Mouse (Mus musculus): ENCODE measurements around the gene Sik2. TPM values are rescaled to one million over a fixed set of nuclear protein-coding genes. Genes with fewer than 3 reads are reported as not detected.

The Sik2 gene
- polyA plus RNA-seq, 1 experiment from 2014 or later = 15.6 TPM

GRCm38 (mm10) chr9:50877431-50877830 is 131.4 kb downstream of the Sik2 start:
- Histone ChIP-seq H3K27me3 (ENCODE audit: control insufficient read depth, insufficient read depth, low read length) (no peaks in the 10 kb centered on the region), H3K4me3 (ENCODE audit: low read depth, low read length) (no peak overlapping the region), H3K4me2 (no peak overlapping the region), H3K36me3 (ENCODE audit: control insufficient read depth, insufficient read depth, low read length) (peaks cover 34% of the 10 kb centered on the region), H3K4me1 (ENCODE audit: control insufficient read depth, insufficient read depth, low read length) (no peaks in the 10 kb centered on the region), H3K9me3 (replicated peaks; ENCODE audit: control insufficient read depth, low read length) (no peaks in the 10 kb centered on the region), H3K27ac (ENCODE audit: low read depth, low read length) (no peak overlapping the region), H3K9ac (ENCODE audit: low read depth, low read length) (no peak overlapping the region)
- WGBS (ENCODE audit: insufficient replicate concordance) = 66% methylated on average over 3 of the region's 3 CpGs
- no peak for ATAC-seq (replicated peaks; ENCODE audit: insufficient number of reproducible peaks, low FRiP score, low TSS enrichment)

- Histone ChIP-seq H3K4me2 (no peak overlapping the region), H3K36me3 (ENCODE audit: control insufficient read depth, insufficient read depth, low read length) (peaks cover 33% of the 10 kb centered on the region), H3K9me3 (replicated peaks; ENCODE audit: control insufficient read depth, low read length) (no peaks in the 10 kb centered on the region), H3K4me3 (ENCODE audit: low read depth, low read length) (no peak overlapping the region), H3K9ac (ENCODE audit: low read depth, low read length) (no peak overlapping the region), H3K4me1 (ENCODE audit: control insufficient read depth, insufficient read depth, low read length) (no peaks in the 10 kb centered on the region), H3K27me3 (ENCODE audit: control insufficient read depth, insufficient read depth, low read length) (no peaks in the 10 kb centered on the region), H3K27ac (ENCODE audit: low read depth, low read length) (no peak overlapping the region)
- 93% methylated on average over 3 of the region's 3 CpGs for WGBS (ENCODE audit: insufficient replicate concordance)
- no peak for ATAC-seq (replicated peaks; ENCODE audit: insufficient number of reproducible peaks, low FRiP score, low TSS enrichment)
Observed at GRCm38 (mm10) chr9:50876287-50876686, 132.6 kb downstream of the Sik2 start.

GRCm38 (mm10) chr9:50875470-50875869 is 133.4 kb downstream of the Sik2 start:
- H3K4me1 ChIP-seq (ENCODE audit: control insufficient read depth, insufficient read depth, low read length) = no peaks in the 10 kb centered on the region
- peaks cover 37% of the 10 kb centered on the region for H3K36me3 ChIP-seq (ENCODE audit: control insufficient read depth, insufficient read depth, low read length)
- no peaks in the 10 kb centered on the region for H3K27me3 ChIP-seq (ENCODE audit: control insufficient read depth, insufficient read depth, low read length)
- no peak overlapping the region for H3K27ac ChIP-seq (ENCODE audit: low read depth, low read length)
- no peaks in the 10 kb centered on the region for H3K9me3 ChIP-seq (replicated peaks; ENCODE audit: control insufficient read depth, low read length)
- no peak overlapping the region for H3K4me2 ChIP-seq
- H3K4me3 ChIP-seq (ENCODE audit: low read depth, low read length) = no peak overlapping the region
- WGBS (ENCODE audit: insufficient replicate concordance) = 92% methylated on average over 4 of the region's 4 CpGs
- ATAC-seq (replicated peaks; ENCODE audit: insufficient number of reproducible peaks, low FRiP score, low TSS enrichment) = no peak
- H3K9ac ChIP-seq (ENCODE audit: low read depth, low read length) = no peak overlapping the region

- H3K9ac ChIP-seq (ENCODE audit: low read depth, low read length) = no peak overlapping the region
- 89% methylated on average over 6 of the region's 6 CpGs for WGBS (ENCODE audit: insufficient replicate concordance)
Observed at GRCm38 (mm10) chr9:50874031-50874430, 134.8 kb downstream of the Sik2 start.

GRCm38 (mm10) chr9:50873210-50873609 is 135.7 kb downstream of the Sik2 start:
- no peak overlapping the region for H3K27ac ChIP-seq (ENCODE audit: low read depth, low read length)
- H3K36me3 ChIP-seq (ENCODE audit: control insufficient read depth, insufficient read depth, low read length) = peaks cover 24% of the 10 kb centered on the region
- 90% methylated on average over 9 of the region's 9 CpGs for WGBS (ENCODE audit: insufficient replicate concordance)

More at GRCm38 (mm10) chr9:50874031-50874430, 134.8 kb downstream of the Sik2 start:
- Histone ChIP-seq H3K27ac (ENCODE audit: low read depth, low read length) (no peak overlapping the region), H3K27me3 (ENCODE audit: control insufficient read depth, insufficient read depth, low read length) (no peaks in the 10 kb centered on the region), H3K4me2 (no peak overlapping the region), H3K4me3 (ENCODE audit: low read depth, low read length) (no peak overlapping the region), H3K4me1 (ENCODE audit: control insufficient read depth, insufficient read depth, low read length) (no peaks in the 10 kb centered on the region), H3K36me3 (ENCODE audit: control insufficient read depth, insufficient read depth, low read length) (peaks cover 25% of the 10 kb centered on the region), H3K9me3 (replicated peaks; ENCODE audit: control insufficient read depth, low read length) (no peaks in the 10 kb centered on the region)
- ATAC-seq (replicated peaks; ENCODE audit: insufficient number of reproducible peaks, low FRiP score, low TSS enrichment) = no peak

GRCm38 (mm10) chr9:50868182-50868581 is 140.7 kb downstream of the Sik2 start:
- no peaks in the 10 kb centered on the region for H3K27me3 ChIP-seq (ENCODE audit: control insufficient read depth, insufficient read depth, low read length)
- WGBS (ENCODE audit: insufficient replicate concordance) = 84% methylated on average over 2 of the region's 2 CpGs
- no peak overlapping the region for H3K4me2 ChIP-seq
- ATAC-seq (replicated peaks; ENCODE audit: insufficient number of reproducible peaks, low FRiP score, low TSS enrichment) = no peak
- no peak overlapping the region for H3K9ac ChIP-seq (ENCODE audit: low read depth, low read length)
- H3K27ac ChIP-seq (ENCODE audit: low read depth, low read length) = no peak overlapping the region
- no peaks in the 10 kb centered on the region for H3K9me3 ChIP-seq (replicated peaks; ENCODE audit: control insufficient read depth, low read length)
- peaks cover 21% of the 10 kb centered on the region for H3K36me3 ChIP-seq (ENCODE audit: control insufficient read depth, insufficient read depth, low read length)
- peaks cover 3% of the 10 kb centered on the region for H3K4me1 ChIP-seq (ENCODE audit: control insufficient read depth, insufficient read depth, low read length)
- no peak overlapping the region for H3K4me3 ChIP-seq (ENCODE audit: low read depth, low read length)

More at GRCm38 (mm10) chr9:50873210-50873609, 135.7 kb downstream of the Sik2 start:
- Histone ChIP-seq H3K9ac (ENCODE audit: low read depth, low read length) (no peak overlapping the region), H3K4me3 (ENCODE audit: low read depth, low read length) (no peak overlapping the region), H3K27me3 (ENCODE audit: control insufficient read depth, insufficient read depth, low read length) (no peaks in the 10 kb centered on the region), H3K4me2 (no peak overlapping the region), H3K9me3 (replicated peaks; ENCODE audit: control insufficient read depth, low read length) (no peaks in the 10 kb centered on the region), H3K4me1 (ENCODE audit: control insufficient read depth, insufficient read depth, low read length) (no peaks in the 10 kb centered on the region)
- no peak for ATAC-seq (replicated peaks; ENCODE audit: insufficient number of reproducible peaks, low FRiP score, low TSS enrichment)

- no peak overlapping the region for H3K27ac ChIP-seq (ENCODE audit: low read depth, low read length)
- peaks cover 28% of the 10 kb centered on the region for H3K36me3 ChIP-seq (ENCODE audit: control insufficient read depth, insufficient read depth, low read length)
- no peak overlapping the region for H3K9ac ChIP-seq (ENCODE audit: low read depth, low read length)
- H3K4me1 ChIP-seq (ENCODE audit: control insufficient read depth, insufficient read depth, low read length) = peaks cover 3% of the 10 kb centered on the region
- H3K4me2 ChIP-seq = no peak overlapping the region
- ATAC-seq (replicated peaks; ENCODE audit: insufficient number of reproducible peaks, low FRiP score, low TSS enrichment) = no peak
- no peaks in the 10 kb centered on the region for H3K27me3 ChIP-seq (ENCODE audit: control insufficient read depth, insufficient read depth, low read length)
- H3K9me3 ChIP-seq (replicated peaks; ENCODE audit: control insufficient read depth, low read length) = no peaks in the 10 kb centered on the region
- WGBS (ENCODE audit: insufficient replicate concordance) = 97% methylated on average over 6 of the region's 6 CpGs
- no peak overlapping the region for H3K4me3 ChIP-seq (ENCODE audit: low read depth, low read length)
Observed at GRCm38 (mm10) chr9:50867015-50867414, 141.9 kb downstream of the Sik2 start.

- H3K27ac ChIP-seq (ENCODE audit: low read depth, low read length) = no peak overlapping the region
Observed at GRCm38 (mm10) chr9:50865803-50866202, 143.1 kb downstream of the Sik2 start.

GRCm38 (mm10) chr9:50864877-50865276 is 144.0 kb downstream of the Sik2 start:
- H3K27ac ChIP-seq (ENCODE audit: low read depth, low read length) = peak overlapping the region; percentile 46
- ATAC-seq (replicated peaks; ENCODE audit: insufficient number of reproducible peaks, low FRiP score, low TSS enrichment) = no peak
- peaks cover 32% of the 10 kb centered on the region for H3K36me3 ChIP-seq (ENCODE audit: control insufficient read depth, insufficient read depth, low read length)
- 51% methylated on average over 5 of the region's 5 CpGs for WGBS (ENCODE audit: insufficient replicate concordance)
- H3K4me3 ChIP-seq (ENCODE audit: low read depth, low read length) = no peak overlapping the region
- H3K27me3 ChIP-seq (ENCODE audit: control insufficient read depth, insufficient read depth, low read length) = no peaks in the 10 kb centered on the region
- H3K9me3 ChIP-seq (replicated peaks; ENCODE audit: control insufficient read depth, low read length) = no peaks in the 10 kb centered on the region
- H3K4me1 ChIP-seq (ENCODE audit: control insufficient read depth, insufficient read depth, low read length) = peaks cover 3% of the 10 kb centered on the region
- peak overlapping the region; percentile 49 for H3K4me2 ChIP-seq
- no peak overlapping the region for H3K9ac ChIP-seq (ENCODE audit: low read depth, low read length)

More at GRCm38 (mm10) chr9:50865803-50866202, 143.1 kb downstream of the Sik2 start:
- no peaks in the 10 kb centered on the region for H3K27me3 ChIP-seq (ENCODE audit: control insufficient read depth, insufficient read depth, low read length)
- H3K9me3 ChIP-seq (replicated peaks; ENCODE audit: control insufficient read depth, low read length) = no peaks in the 10 kb centered on the region
- peaks cover 3% of the 10 kb centered on the region for H3K4me1 ChIP-seq (ENCODE audit: control insufficient read depth, insufficient read depth, low read length)
- ATAC-seq (replicated peaks; ENCODE audit: insufficient number of reproducible peaks, low FRiP score, low TSS enrichment) = no peak
- H3K36me3 ChIP-seq (ENCODE audit: control insufficient read depth, insufficient read depth, low read length) = peaks cover 27% of the 10 kb centered on the region
- H3K4me2 ChIP-seq = no peak overlapping the region
- H3K9ac ChIP-seq (ENCODE audit: low read depth, low read length) = no peak overlapping the region
- H3K4me3 ChIP-seq (ENCODE audit: low read depth, low read length) = no peak overlapping the region
- 70% methylated on average over 8 of the region's 8 CpGs for WGBS (ENCODE audit: insufficient replicate concordance)

Measured in heart, embryonic 11.5 days (tissue).